Mouse (Mus musculus) activated CD4-positive, CD25-positive, alpha-beta regulatory T cell, adult 4 months (primary cell): ENCODE measurements at regions not wholly inside any gene's neighbourhood (a gene's known extent, or its start where the extent isn't known, plus 50 kb on each side); places are given as distances from the start of the nearest gene placed in this dataset.
"Not testable (repeated sequence)": the region's sequence is repeated elsewhere in the genome, so short reads cannot be mapped to it uniquely, and the experiment has no call there.

Experiments used
- ATAC-seq: one replicate; pipeline ENCODE4 v1.8.0; 2017

DNA sequence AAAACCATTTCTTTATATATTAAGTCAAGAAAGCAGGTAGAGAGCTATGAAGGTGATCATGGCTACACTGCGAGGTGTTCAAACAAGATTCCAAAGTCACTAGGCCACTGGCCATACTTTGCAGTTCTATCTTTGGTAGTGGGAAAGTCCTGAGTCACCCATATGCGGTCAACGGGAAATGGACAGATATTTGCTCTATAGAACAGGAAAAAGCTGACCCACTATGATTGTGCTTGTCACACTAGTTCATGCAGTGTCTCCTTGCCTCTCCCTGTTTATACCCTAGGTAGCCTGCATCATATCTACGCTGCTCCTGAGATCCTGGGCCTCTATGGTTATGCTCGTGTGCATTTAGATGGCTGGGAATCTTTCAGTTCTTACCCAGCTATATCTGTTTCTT, 188.9 kb upstream of the Pfkp start:
- ATAC-seq: no peak

DNA sequence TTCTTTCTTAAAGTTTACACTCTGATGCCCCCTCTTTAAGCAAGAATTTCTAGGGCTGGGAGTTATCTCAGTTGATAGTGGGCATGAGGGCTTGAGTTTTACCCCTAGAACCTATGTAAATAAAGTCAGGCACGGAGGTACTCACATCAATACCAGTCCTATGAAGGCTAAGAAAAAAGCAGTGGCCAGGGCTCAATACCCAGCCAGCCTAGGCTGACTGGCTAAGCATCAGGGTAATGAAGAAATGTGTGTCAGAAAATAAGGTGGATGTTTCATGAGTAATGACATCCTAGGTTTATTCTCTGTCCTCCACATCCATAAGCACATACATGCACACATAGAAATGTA, 188.5 kb upstream of the Pfkp start:
- no peak for ATAC-seq

DNA sequence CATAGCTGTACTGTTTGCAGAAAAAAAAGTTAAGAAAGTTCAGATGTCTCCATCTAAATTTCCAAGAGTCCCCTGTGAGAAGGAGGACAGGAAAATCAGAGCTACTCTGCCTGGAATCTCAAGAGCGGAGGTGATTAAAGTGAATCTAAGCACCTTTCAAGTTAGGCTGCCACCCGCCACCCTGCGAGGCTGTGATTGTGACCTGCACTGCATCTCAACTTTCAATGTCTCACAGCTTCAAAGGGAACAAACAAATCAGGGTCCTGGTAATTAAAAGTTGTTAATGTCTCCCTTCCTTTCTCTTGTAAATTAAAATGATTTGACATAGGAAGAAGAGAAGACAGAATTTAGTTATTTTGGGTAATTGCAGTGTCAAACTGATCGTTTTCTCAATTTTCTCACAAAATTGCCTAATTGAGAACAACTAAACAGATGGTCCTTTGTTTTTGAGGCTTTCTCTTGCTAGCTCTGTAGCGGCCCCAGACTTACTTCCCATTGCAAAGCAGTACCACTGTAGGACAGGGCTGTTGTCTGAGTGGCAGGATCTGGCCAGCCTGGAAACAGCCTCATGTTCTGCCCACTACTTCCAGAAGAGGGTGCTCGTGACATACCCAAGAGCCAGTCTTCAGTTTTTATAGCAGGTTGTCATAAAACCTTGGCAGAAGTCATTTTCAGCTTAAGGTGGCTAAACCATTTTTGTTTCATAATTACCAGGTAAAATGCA, 187.9 kb upstream of the Pfkp start:
- peak; percentile 28 for ATAC-seq

DNA sequence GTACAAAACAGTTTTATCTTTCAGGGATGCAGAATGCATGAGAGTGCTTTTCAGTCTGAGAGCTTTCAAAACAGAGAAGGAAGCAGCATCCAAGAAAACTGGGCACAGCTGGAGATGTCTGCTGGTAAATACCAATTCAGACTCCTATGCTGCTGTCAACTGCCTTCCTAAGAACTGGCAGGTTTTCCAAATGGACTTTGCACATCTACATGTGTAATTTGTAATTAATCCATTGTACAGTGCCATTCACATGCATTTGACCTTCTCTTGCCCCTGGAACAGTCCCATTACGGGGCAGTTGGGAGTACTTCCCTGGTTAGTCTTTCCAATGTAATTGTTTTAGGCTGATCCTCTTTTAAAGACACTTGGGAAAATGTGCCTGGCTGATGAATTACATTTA, 181.3 kb upstream of the Pfkp start:
- no peak for ATAC-seq

DNA sequence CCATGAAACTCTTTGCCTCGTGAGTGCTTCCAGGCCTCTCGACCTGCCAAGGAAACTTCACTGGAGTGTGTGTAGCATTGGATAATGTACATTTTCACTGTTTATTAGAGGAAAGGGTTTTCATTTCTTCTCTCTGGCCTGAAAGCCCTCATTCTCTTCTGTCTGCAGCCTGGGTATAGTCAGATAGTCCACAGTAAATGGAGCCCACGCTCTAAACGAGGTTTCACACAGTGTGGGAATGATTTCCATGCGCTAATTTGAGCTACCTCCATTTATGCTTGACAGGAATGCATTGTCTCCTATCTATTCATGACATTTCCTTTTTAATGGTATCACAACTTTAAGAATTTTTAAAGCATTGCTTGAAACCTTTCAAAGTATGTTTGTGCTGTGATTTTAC, 180.8 kb upstream of the Pfkp start:
- ATAC-seq: no peak

DNA sequence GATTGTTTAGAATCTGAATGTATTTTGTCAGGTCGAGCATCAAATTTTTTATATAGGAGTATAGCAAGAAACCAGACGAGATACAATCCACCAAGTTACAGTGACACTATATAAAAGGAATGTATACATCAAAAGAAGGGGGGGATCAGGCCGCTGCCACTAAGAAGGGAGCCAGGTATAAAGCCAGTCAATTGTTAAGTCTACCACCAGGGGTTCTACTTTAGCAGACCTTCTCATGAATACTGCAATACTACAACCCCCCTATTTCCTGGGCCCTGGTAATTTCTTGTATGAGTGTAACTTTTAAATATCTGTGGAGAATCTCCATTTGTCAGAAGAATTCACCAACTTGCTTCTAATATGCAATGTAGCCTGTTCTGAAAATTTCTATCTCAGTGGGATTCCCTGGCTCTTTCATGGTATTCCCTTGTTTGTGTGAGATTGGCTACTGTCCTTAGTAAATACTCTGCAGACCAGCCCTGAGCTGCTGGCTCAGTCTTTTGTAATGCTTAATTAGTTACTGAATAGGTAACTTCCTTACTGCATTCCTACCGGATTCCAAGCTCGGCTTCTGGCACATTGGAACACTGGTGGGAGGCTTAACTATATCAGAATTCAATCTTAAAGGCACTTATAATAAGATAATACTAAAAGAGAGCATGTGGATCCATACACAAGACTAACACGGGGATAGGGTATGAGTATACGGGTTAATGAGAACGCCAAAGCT, 180.2 kb upstream of the Pfkp start:
- not testable (repeated sequence) for ATAC-seq

DNA sequence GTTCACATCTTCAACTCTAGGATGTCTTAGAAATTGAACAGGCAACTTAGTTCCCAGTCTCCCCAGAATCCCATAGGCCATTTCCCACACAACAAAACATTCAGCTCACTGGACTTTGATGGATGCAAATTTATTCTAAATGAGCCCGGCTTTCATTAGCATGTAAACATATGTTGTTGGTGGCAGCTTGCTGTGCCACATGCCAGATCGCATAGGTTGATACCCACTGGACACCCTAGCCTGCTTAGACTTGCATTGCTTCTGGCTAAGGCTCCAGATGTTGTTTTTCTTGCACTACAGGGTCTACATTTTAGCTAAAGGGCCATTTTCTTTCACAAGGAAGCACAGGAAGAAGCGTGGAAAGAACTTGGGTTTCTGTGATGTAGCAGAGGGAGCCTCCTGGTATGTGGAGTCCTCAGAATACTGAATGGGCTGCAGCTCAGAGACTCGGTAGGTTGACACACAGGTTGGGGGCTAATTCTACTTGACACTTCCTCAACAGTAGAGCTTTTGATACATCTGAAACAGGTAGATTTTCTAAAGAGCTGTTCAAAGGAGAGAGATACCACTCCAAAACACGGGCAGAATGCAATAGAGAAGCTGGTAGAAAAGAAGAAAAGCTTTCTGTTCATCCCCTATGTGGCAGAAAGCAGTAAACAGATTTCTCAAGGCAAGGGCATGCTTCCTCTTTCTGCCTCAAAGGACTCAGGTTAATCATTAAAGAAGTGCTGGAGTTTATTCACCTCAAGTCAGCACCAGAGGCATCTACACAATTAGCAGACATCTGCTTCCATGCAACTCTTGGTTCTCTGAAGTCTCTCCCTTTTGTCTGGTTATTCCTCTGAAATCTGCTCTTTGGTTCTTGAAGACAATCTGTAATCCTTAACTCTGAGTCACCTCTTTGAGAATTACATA, 153.9 kb upstream of the Pfkp start:
- no peak for ATAC-seq

DNA sequence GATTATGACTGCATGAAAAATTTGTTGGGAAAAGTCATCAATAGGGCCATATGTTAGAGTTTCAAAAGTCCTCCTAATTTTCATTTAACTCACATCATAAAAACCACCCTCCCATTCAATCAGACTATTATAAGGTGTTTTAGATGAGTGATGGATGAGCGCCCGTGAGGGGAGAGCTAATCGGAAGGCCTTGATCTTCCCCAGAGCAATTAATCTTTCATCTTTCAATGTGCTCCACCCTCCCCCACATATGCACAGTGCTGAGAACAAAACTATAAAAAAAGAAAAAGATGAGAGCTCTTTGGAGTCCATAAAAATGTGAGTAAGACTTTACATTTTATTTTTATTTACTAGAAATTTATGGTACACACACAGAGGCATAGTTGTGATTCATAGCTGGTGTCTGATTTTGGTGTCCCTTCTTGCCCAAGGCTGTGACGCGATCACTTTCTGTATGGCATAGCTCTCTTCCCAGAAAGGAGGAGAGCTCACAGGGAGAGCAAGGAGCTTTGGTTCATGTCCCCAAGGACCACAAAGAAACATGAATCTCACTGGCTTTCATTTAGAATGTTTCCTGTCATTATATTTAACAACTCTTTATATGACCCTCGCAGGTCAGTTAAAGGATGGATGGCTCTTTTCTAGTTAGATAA, 119.5 kb upstream of the Pfkp start:
- ATAC-seq: no peak

DNA sequence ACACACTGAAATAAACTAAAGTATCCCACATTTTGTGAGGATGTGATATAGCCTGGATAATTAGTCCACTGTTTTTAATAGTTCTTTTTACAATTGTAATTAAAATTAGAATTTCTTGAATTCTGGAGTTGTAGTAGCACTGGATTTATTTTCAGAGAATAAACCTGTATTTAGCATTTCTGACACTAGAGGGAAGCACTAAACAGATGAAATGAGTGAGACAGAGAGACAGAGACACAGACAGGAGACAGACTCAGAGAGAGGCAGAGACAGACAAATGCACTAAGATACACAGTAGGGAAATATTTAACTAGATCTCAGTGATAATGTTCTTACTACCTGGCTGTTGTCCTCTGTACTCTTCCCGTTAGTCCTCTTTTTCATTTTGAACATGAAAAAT, 108.6 kb upstream of the Pfkp start:
- no peak for ATAC-seq

DNA sequence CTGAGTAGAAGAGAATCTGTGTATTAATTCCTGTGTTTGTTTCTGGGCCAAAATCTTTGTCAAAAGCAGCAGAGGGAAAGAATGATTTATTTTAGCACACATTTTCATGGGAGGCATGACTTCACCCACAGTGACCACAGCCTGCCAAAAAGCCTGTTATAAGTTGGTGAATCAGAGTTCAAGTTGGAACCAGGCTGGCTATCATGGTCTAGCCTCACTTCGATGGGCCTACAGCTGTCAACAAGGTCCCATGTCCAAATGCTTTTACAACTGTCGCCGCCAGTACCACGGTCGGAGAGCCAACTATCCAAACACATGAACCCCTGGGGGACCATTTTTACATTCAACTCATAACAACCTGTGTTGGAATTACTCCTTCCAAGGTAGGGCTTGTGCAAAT, 103.0 kb upstream of the Pfkp start:
- ATAC-seq: no peak

DNA sequence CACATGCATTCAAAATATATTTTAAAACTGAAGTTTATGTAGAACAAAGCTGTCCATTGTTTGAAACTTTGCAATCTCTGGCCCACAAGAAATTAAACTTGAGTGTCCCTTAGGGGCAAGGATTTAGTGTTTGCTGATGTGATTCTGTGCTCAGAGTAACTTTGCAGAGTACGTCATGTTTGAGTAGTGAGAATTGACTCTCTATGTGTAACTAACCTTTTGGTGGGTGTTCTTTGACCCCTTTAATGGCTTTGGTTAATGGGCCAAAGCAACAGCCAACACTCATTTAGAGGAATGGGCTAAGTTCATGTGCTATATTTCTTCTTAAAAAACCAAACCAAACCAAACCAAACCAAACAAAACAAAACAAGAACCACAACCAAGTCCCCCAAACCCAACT, 102.6 kb upstream of the Pfkp start:
- no peak for ATAC-seq

DNA sequence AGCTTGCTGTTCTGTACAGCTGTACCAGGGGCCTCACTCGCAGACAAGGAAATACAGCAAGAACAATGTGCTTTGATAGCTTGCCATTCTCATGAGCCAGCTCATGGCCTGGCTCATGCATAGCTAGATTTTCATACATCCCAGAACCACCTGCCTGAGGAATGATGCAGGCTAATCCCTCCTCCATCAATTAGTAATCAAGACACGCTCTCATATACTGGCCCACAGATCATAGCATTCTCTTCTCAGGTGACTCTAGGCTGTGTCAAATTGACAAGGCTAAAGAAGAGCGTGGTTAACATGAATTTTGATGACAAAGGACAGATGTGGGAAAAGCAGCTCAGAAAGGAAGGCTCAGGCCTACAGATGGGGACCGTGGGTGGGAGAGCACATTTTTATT, 93.3 kb upstream of the Pfkp start:
- no peak for ATAC-seq

DNA sequence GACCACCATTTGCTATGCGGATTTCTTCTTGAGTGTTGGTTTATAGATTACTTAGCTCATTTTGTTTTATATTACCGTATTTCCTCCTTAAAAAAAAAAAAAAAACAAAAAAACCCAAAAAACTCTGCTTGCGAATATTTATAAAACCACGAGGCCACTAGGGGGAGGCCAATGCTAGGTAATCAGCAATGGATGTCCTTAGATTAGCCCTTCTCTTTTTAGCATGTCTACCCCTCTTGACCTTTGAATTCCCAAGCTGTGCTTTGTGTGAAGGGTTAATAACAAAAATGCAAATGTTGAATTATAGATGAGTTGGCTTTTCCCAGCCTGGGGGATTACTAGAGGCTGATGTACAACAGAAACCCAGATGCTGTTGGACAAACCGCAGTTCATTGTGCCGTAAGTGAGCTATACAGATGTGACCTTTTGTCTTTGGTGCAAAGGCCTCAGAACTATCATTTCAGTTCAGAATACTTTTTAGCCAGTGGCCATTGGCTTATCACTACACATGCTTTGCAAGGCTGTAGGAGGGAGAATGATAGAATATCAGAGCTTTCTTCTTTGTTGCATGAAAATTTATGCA, 88.5 kb upstream of the Pfkp start:
- ATAC-seq: no peak
